Mouse (Mus musculus): ENCODE measurements around the gene Uhrf1. TPM values are rescaled to one million over a fixed set of nuclear protein-coding genes. Genes with fewer than 3 reads are reported as not detected.
A peak's percentile ranks its signal among the peaks of the same experiment; 100 is the strongest.
"Not testable (repeated sequence)": the region's sequence is repeated elsewhere in the genome, so short reads cannot be mapped to it uniquely, and the experiment has no call there.

Gene Uhrf1
- total RNA-seq (2021), result 1 to 10 TPM; 1.7 to 2.0 TPM

- DNase-seq (ENCODE audit: extremely low spot score in 1 of 2, low spot score in 1 of 2), result no peak
Measured at GRCm38 (mm10) chr17:56303160-56303846, at the start of gene Uhrf1. Gene Uhrf1 (plus strand): TSS chr17:56303321.

GRCm38 (mm10) chr17:56254695-56255094, 48.4 kb upstream of the Uhrf1 start:
- no peak for DNase-seq (ENCODE audit: extremely low spot score in 1 of 2, low spot score in 1 of 2)

- DNase-seq (ENCODE audit: extremely low spot score in 1 of 2, low spot score in 1 of 2), result peak in 1 of 2 experiments; percentile 58
Measured at GRCm38 (mm10) chr17:56255429-56255828, 47.7 kb upstream of the Uhrf1 start.

GRCm38 (mm10) chr17:56255863-56256238, 47.3 kb upstream of the Uhrf1 start:
- peak; percentile 96 to 100 for DNase-seq (ENCODE audit: extremely low spot score in 1 of 2, low spot score in 1 of 2)

- peak; percentile 72 to 81 for DNase-seq (ENCODE audit: extremely low spot score in 1 of 2, low spot score in 1 of 2)
Measured at GRCm38 (mm10) chr17:56256239-56256881, 46.8 kb upstream of the Uhrf1 start, which contains the start of gene Fem1a. Gene Fem1a (plus strand): TSS chr17:56256810.

- DNase-seq (ENCODE audit: extremely low spot score in 1 of 2, low spot score in 1 of 2), result no peak
Measured at GRCm38 (mm10) chr17:56257181-56257894, 45.8 kb upstream of the Uhrf1 start.

- not testable (repeated sequence) for DNase-seq (ENCODE audit: extremely low spot score in 1 of 2, low spot score in 1 of 2)
Measured at GRCm38 (mm10) chr17:56258269-56258668, 44.9 kb upstream of the Uhrf1 start.

- not testable (repeated sequence) for DNase-seq (ENCODE audit: extremely low spot score in 1 of 2, low spot score in 1 of 2)
Measured at GRCm38 (mm10) chr17:56258812-56259211, 44.3 kb upstream of the Uhrf1 start.

GRCm38 (mm10) chr17:56259301-56260037, 43.7 kb upstream of the Uhrf1 start:
- no peak for DNase-seq (ENCODE audit: extremely low spot score in 1 of 2, low spot score in 1 of 2)

GRCm38 (mm10) chr17:56261166-56261565, 42.0 kb upstream of the Uhrf1 start:
- no peak for DNase-seq (ENCODE audit: extremely low spot score in 1 of 2, low spot score in 1 of 2)

- DNase-seq (ENCODE audit: extremely low spot score in 1 of 2, low spot score in 1 of 2), result no peak
Measured at GRCm38 (mm10) chr17:56262645-56263094, 40.5 kb upstream of the Uhrf1 start.

- DNase-seq (ENCODE audit: extremely low spot score in 1 of 2, low spot score in 1 of 2), result peak; percentile 47 to 78
Measured at GRCm38 (mm10) chr17:56264020-56264419, 39.1 kb upstream of the Uhrf1 start.

- DNase-seq (ENCODE audit: extremely low spot score in 1 of 2, low spot score in 1 of 2), result no peak
Measured at GRCm38 (mm10) chr17:56265011-56265410, 38.1 kb upstream of the Uhrf1 start.

- no peak for DNase-seq (ENCODE audit: extremely low spot score in 1 of 2, low spot score in 1 of 2)
Measured at GRCm38 (mm10) chr17:56265869-56266268, 37.3 kb upstream of the Uhrf1 start.

GRCm38 (mm10) chr17:56266271-56266670, 36.9 kb upstream of the Uhrf1 start:
- DNase-seq (ENCODE audit: extremely low spot score in 1 of 2, low spot score in 1 of 2), result no peak

- DNase-seq (ENCODE audit: extremely low spot score in 1 of 2, low spot score in 1 of 2), result peak; percentile 39 to 49
Measured at GRCm38 (mm10) chr17:56269153-56269630, 33.9 kb upstream of the Uhrf1 start.

GRCm38 (mm10) chr17:56269741-56270140, 33.4 kb upstream of the Uhrf1 start:
- DNase-seq (ENCODE audit: extremely low spot score in 1 of 2, low spot score in 1 of 2), result no peak

- no peak for DNase-seq (ENCODE audit: extremely low spot score in 1 of 2, low spot score in 1 of 2)
Measured at GRCm38 (mm10) chr17:56271609-56272253, 31.4 kb upstream of the Uhrf1 start.

- DNase-seq (ENCODE audit: extremely low spot score in 1 of 2, low spot score in 1 of 2), result no peak
Measured at GRCm38 (mm10) chr17:56272644-56273043, 30.5 kb upstream of the Uhrf1 start.

- DNase-seq (ENCODE audit: extremely low spot score in 1 of 2, low spot score in 1 of 2), result no peak
Measured at GRCm38 (mm10) chr17:56273482-56273881, 29.6 kb upstream of the Uhrf1 start.
